Mouse (Mus musculus): ENCODE measurements around the gene Dnajb8.

The Dnajb8 gene

DNA sequence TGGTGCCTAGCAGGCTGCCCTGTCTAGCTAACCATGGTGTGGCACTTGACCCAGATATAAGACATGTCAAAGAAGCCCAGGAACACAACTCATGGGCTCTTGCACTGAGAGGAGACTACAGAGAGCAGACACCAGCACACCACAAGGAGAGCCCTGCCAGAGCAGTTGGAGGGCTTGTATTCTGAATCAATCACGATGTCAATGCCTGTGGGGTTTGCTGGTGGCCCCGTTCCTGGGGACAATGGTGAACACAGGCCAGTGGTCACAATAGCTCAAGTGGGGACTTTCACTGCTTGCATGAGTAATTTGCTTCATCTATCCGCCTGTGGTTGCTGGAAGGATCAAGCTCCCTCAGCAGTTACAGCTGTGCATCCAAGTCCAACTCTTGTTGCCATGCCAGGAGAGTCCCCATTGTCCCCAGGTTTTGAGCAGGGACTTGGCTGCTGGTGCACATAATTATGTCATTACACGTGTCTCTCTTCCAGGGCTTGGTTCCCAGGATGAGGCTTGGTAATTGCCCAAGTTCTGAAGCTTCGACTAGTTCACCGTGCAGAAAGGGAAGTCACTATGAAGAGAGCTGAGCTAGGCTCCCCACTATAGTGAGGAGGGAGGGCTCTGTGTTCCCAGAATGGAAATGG lies 68.2 kb downstream of the Dnajb8 start:
- DNase-seq (ENCODE audit: low spot score in 2 of 2), result no peak

DNA sequence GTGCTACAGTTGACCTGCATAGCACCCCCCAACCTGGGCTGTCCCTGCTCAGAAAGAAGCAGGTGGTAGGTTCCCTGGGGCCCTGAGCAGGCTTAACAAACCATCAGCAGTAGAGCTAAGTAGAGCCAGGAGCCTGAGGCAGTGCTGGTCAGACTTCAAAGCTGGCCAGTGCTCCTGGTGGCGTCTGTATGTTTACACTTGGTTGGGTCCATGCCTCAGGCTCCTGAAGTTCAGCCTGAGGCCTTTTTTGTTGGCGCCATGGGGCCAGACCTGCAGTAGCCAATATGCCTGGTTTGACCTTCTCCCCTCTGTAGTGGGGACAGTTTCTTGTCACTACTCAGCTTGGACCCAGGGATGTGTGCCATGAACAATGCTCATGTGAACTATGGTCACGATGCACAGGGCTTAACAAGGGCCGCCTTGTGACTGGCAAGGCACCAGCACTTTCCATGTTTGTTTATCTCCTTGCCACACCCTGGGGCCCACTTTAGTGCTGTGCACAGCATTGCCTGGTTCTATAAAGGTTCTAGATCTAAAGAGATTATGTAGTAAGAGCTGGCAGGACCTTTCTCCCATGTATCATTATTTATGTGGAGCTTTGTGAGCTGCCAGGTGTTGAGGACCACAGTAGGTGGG lies 70.3 kb downstream of the Dnajb8 start:
- DNase-seq (ENCODE audit: low spot score in 2 of 2), result no peak

DNA sequence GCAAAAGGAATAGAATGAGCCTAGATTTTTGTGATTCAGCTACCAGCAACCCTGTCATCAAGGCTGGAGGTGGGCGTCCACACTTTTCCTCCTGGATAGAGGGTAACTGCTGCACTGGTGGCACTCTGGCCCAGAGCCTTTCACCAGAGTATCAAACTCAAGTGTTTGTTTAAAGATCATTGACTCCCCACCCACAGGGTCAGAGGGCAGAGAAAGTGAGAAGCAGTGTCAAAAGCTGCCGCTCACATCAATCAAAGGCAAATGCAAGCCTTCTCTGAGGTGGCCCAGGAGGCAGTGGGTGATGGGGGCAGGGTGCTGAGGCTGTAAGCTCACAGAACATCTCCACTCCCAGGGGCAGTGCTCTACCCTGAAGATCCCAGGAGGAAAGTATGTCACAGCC lies 77.4 kb downstream of the Dnajb8 start:
- no peak for DNase-seq (ENCODE audit: low spot score in 2 of 2)

DNA sequence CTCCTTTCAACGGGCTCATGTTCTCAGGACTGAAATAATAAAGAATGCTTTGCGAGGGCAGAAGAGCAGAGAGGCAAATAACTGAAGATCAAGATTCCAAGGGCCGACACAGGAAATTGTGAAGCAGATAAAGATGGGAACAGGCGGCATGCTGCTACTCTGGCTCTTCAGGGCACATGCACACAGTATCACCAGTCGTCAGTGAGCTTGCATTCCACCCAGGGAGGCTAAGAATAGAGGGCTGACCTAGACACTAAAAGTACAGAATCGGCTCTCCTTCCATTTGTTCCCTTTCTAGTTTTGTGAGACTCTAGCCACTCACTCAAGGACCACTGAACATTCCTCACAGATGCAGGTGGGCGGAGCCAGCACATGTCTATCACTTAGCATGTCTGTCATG lies 79.2 kb downstream of the Dnajb8 start:
- no peak for DNase-seq (ENCODE audit: low spot score in 2 of 2)

Data from urinary bladder, postnatal 4 days (tissue).